Mouse (Mus musculus) liver, embryonic 14.5 days (tissue): ENCODE results near the gene Hdc.

ENCODE experiments used
- CTCF ChIP-seq: IDR thresholded peaks from 2 replicates; pipeline ENCODE4 v1.5.1; 2016; ENCODE audit warnings: antibody characterized with exemption, low read depth, control low read depth
- EP300 ChIP-seq: IDR thresholded peaks from 2 replicates; pipeline ENCODE4 v1.6.1; 2016; ENCODE audit warnings: antibody characterized with exemption, low read depth

GRCm38 (mm10) chr2:126644768-126645167 is 25.7 kb upstream of the Hdc start:
- TF ChIP-seq CTCF (no peak), EP300 (no peak)
